Mouse (Mus musculus) stomach, postnatal 0 days (tissue): ENCODE data around the gene Dapk3. TPM values are rescaled to one million over a fixed set of nuclear protein-coding genes. Genes with fewer than 3 reads are reported as not detected.
"Not testable (repeated sequence)": the region's sequence is repeated elsewhere in the genome, so short reads cannot be mapped to it uniquely, and the experiment has no call there.

Source experiments
- ATAC-seq: fragments of 200-750 bp; cut with Nextera tagmentation; 2 replicates; pipeline ENCODE4 v1.8.0; 2017; ENCODE audit not compliant: low FRiP score, low TSS enrichment
- DNase-seq: peaks from one replicate; pipeline ENCODE4 v3.0.0-alpha.2; 2016; ENCODE audit warnings: low spot score
- H3K27ac ChIP-seq: fragments of 300-500 bp; sonication (generic); replicated peaks from 2 replicates; pipeline ENCODE4 v1.5.1; 2014; ENCODE audit warnings: mild to moderate bottlenecking, control low read depth
- H3K27me3 ChIP-seq: fragments of 300-500 bp; sonication (generic); 2 replicates; pipeline ENCODE4 v1.6.1; 2014; ENCODE audit warnings: low read length; ENCODE audit not compliant: control insufficient read depth, insufficient read depth
- H3K36me3 ChIP-seq: fragments of 300-500 bp; sonication (generic); 2 replicates; pipeline ENCODE4 v1.6.1; 2014; ENCODE audit warnings: low read length, mixed read lengths; ENCODE audit not compliant: control insufficient read depth, insufficient read depth
- H3K4me1 ChIP-seq: fragments of 300-500 bp; sonication (generic); replicated peaks from 2 replicates; pipeline ENCODE4 v1.6.1; 2014; ENCODE audit warnings: antibody characterized with exemption; ENCODE audit not compliant: control insufficient read depth, insufficient read depth
- H3K4me2 ChIP-seq: fragments of 300-500 bp; sonication (generic); replicated peaks from 2 replicates; pipeline ENCODE4 v1.6.1; 2014; ENCODE audit warnings: low read depth, mild to moderate bottlenecking, control low read depth, moderate library complexity
- H3K4me3 ChIP-seq: fragments of 300-500 bp; sonication (generic); 2 replicates; pipeline ENCODE4 v1.5.1; 2014; ENCODE audit warnings: low read depth, low read length, control low read depth
- H3K9ac ChIP-seq: fragments of 300-500 bp; sonication (generic); 2 replicates; pipeline ENCODE4 v1.6.1; 2014; ENCODE audit warnings: mild to moderate bottlenecking, low read length, control low read depth, mixed read lengths
- H3K9me3 ChIP-seq: fragments of 300-500 bp; sonication (generic); 2 replicates; pipeline ENCODE4 v1.6.1; 2016; ENCODE audit warnings: low read length; ENCODE audit not compliant: control insufficient read depth
- CTCF ChIP-seq: IDR thresholded peaks from 2 replicates; pipeline ENCODE4 v1.5.1; 2016; ENCODE audit warnings: antibody characterized with exemption, low read depth, mild to moderate bottlenecking, moderate library complexity
- EP300 ChIP-seq: optimal IDR thresholded peaks from 2 replicates; pipeline ENCODE3; 2016; ENCODE audit warnings: antibody characterized with exemption
- WGBS: fragments of 180-500 bp; shearing (Covaris S2); extraction: QIAGEN DNeasy Blood & Tissue Kit; methylation state at CpG from one replicate; pipeline ENCODE4 v1.1.7; 2014; 5-methylcytosine and 5-hydroxymethylcytosine counted together
- polyA plus RNA-seq: library from polyadenylated mRNA; unstranded; fragments of >200 nt; fragmentation: Nextera tagmentation; extraction: Ambion mirVana; gene quantifications from 2 replicates; pipeline ENCODE4 v1.2.1, GENCODE M21; 2015

Dapk3 gene
- polyA plus RNA-seq, 1 experiment from 2014 or later = 44.6 TPM

- DNase-seq (peak; percentile 91), ATAC-seq (peak; percentile 50)
- peak; percentile 94 for TF ChIP-seq CTCF
- TF ChIP-seq EP300 = no peak
- Histone ChIP-seq H3K9me3 (no peaks in the 10 kb centered on the region), H3K4me2 (peak overlapping the region; percentile 51), H3K27me3 (no peaks in the 10 kb centered on the region), H3K4me3 (peak overlapping the region; percentile 29), H3K27ac (peak overlapping the region; percentile 69), H3K4me1 (peaks cover 4% of the 10 kb centered on the region; the same call in 1 of the 2 replicates), H3K9ac (0 out of 2 replicates have a peak overlapping the region, but pooled peaks have one; percentile 23), H3K36me3 (peaks cover 19% of the 10 kb centered on the region)
- WGBS = 7% methylated on average over 29 of the region's 29 CpGs
Observed at GRCm38 (mm10) chr10:81174617-81175344, 8.0 kb upstream of the Dapk3 start.

- peaks cover 25% of the 10 kb centered on the region for H3K36me3 ChIP-seq
- WGBS = 17% methylated on average over 4 of the region's 4 CpGs
- DNase-seq, H3K27me3 ChIP-seq, ATAC-seq, H3K9me3 ChIP-seq, H3K4me1 ChIP-seq, H3K4me3 ChIP-seq, H3K9ac ChIP-seq: not testable (repeated sequence)
- peak overlapping the region; percentile 95 for H3K27ac ChIP-seq
- peak overlapping the region; percentile 51 for H3K4me2 ChIP-seq
Observed at GRCm38 (mm10) chr10:81175345-81175701, 7.5 kb upstream of the Dapk3 start.

GRCm38 (mm10) chr10:81175936-81176465, 6.8 kb upstream of the Dapk3 start:
- Histone ChIP-seq H3K4me1 (peaks cover 4% of the 10 kb centered on the region; the same call in 1 of the 2 replicates), H3K4me2 (peak overlapping the region; percentile 52), H3K9me3 (no peaks in the 10 kb centered on the region), H3K4me3 (peak overlapping the region; percentile 94), H3K27me3 (no peaks in the 10 kb centered on the region), H3K27ac (peak overlapping the region; percentile 95), H3K36me3 (peaks cover 31% of the 10 kb centered on the region), H3K9ac (peak overlapping the region; percentile 43; the same call in 1 of the 2 replicates)
- ATAC-seq (0 out of 2 replicates have a peak, but pooled peaks have one; percentile 13), DNase-seq (no peak)
- TF ChIP-seq EP300 = no peak
- no peak for TF ChIP-seq CTCF
- WGBS = 2% methylated on average over 13 of the region's 13 CpGs

- Histone ChIP-seq H3K9me3 (no peaks in the 10 kb centered on the region), H3K4me1 (peaks cover 4% of the 10 kb centered on the region; the same call in 1 of the 2 replicates), H3K27ac (peak within 1 kb of the TSS; percentile 95), H3K9ac (peak within 1 kb of the TSS; percentile 99), H3K4me2 (peak within 1 kb of the TSS; percentile 72), H3K27me3 (no peaks in the 10 kb centered on the region), H3K4me3 (peak within 1 kb of the TSS; percentile 94), H3K36me3 (peaks cover 38% of the 10 kb centered on the region)
- TF ChIP-seq EP300 = no peak
- 0 out of 2 replicates have a peak, but pooled peaks have one; percentile 2 for TF ChIP-seq CTCF
- ATAC-seq (peak; percentile 72), DNase-seq (peak; percentile 98)
- under 1% methylated on average over 76 of the region's 77 CpGs for WGBS
Observed at GRCm38 (mm10) chr10:81176466-81177271, 6.1 kb upstream of the Dapk3 start, which contains the start of gene Eef2. Eef2 (plus strand) TSS chr10:81176631.

- H3K4me3 ChIP-seq = peak overlapping the region; percentile 94
- WGBS = 10% methylated on average over 16 of the region's 16 CpGs
- DNase-seq (peak; percentile 62), ATAC-seq (no peak)
- no peaks in the 10 kb centered on the region for H3K27me3 ChIP-seq
- peak overlapping the region; percentile 72 for H3K4me2 ChIP-seq
- peak overlapping the region; percentile 95 for H3K27ac ChIP-seq
- H3K4me1 ChIP-seq = peaks cover 4% of the 10 kb centered on the region; the same call in 1 of the 2 replicates
- peak overlapping the region; percentile 99 for H3K9ac ChIP-seq
- TF ChIP-seq EP300 (no peak), CTCF (no peak)
- no peaks in the 10 kb centered on the region for H3K9me3 ChIP-seq
- H3K36me3 ChIP-seq = peaks cover 41% of the 10 kb centered on the region
Observed at GRCm38 (mm10) chr10:81177491-81177925, 5.3 kb upstream of the Dapk3 start.
